Mouse (Mus musculus): ENCODE data around the gene Fbxw21.
"Not testable (repeated sequence)": the region's sequence is repeated elsewhere in the genome, so short reads cannot be mapped to it uniquely, and the experiment has no call there.

Fbxw21 gene

DNA sequence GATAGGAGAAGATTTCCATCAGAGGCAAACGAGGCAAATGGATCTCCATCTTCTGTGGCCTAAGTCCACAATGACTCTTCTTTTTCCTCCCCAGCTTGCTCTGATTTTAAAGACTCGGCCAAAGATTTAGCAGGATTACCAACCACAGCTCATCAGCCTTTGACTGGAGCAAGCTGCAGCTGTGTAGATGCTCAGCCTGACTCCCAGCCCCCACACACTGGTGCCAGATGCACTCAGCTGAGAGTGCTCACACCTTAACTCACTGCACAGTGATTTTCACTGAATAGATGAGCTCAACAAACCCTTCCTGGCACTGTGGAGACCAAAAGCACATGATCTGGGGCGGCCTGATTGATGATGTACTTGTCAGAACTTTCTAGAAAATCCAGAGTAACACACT is at the start of gene Fbxw21:
Fbxw21 (minus strand) TSS at position 101 of the 400 bp plus-strand sequence.
- no peak for DNase-seq (ENCODE audit: low spot score in 2 of 2)

DNA sequence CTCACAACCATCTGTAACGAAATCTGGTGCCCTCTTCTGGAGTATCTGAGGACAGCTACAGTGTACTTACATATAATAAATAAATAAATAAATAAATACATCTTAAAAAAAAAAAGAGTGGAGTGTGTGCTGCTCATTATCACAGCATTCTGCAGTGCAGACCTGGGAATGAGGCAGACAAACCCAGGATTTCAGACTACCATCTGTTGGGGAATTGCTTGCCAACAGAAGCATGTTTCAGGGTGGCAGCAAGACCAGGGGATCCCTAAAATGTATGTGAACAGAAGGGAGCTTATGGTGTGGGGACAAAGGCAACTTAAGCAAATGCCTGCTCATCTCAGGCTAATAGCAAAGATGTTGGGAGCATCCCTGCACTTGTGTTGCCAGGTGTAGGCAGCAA is 39.5 kb upstream of the Fbxw21 start:
- not testable (repeated sequence) for DNase-seq (ENCODE audit: low spot score in 2 of 2)

- DNase-seq (ENCODE audit: low spot score in 2 of 2): no peak
These were observed 38.5 kb upstream of the Fbxw21 start for GRCm38 (mm10) chr9:109200349-109200748.

GRCm38 (mm10) chr9:109199353-109199752 is 37.5 kb upstream of the Fbxw21 start:
- no peak for DNase-seq (ENCODE audit: low spot score in 2 of 2)

DNA sequence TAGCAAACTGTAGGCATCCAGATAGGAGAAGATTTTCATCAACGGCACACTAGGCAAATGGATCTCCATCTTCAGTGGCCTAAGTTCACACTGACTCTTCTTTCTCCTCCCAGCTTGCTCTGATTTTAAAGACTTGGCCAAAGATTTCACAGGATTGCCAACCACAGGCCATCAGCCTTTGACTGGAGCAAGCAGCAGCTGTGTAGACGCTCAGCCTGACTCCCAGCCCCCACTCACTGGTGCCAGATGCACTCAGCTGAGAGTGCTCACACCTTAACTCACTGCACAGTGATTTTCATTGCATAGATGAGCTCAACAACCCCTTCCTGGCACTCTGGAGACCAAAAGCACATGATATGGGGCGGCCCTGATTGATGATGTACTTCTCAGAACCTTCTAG is 34.0 kb upstream of the Fbxw21 start, which contains the start of gene Fbxw13:
Fbxw13 (minus strand) TSS at position 101 of the 400 bp plus-strand sequence.
- not testable (repeated sequence) for DNase-seq (ENCODE audit: low spot score in 2 of 2)

DNA sequence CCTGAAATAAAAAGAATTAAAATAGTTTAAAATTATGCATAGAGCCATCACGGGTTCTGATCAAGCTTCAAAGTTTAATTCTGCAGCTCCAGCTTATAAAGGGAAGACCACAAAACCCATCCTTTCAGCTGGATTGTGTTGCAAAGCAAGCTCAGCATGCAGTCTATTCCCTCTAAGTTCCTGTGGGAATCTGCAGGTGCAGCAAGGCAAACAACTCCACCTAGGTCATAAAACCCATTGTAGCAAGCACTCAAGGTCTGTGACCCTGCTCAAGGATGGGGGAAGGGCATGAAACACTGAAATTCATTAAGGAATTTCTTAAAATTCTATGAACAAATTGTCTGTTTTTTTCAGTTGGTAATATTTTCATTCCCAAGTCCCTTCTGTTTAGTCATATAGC is 15.4 kb upstream of the Fbxw21 start:
- no peak for DNase-seq (ENCODE audit: low spot score in 2 of 2)

GRCm38 (mm10) chr9:109176301-109176700 is 14.5 kb upstream of the Fbxw21 start:
- DNase-seq (ENCODE audit: low spot score in 2 of 2): no peak

- DNase-seq (ENCODE audit: low spot score in 2 of 2): no peak
These were observed 5.5 kb upstream of the Fbxw21 start for GRCm38 (mm10) chr9:109167316-109167715.

- not testable (repeated sequence) for DNase-seq (ENCODE audit: low spot score in 2 of 2)
These were observed 21.4 kb downstream of the Fbxw21 start for GRCm38 (mm10) chr9:109140414-109140813.

- no peak for DNase-seq (ENCODE audit: low spot score in 2 of 2)
These were observed 31.8 kb downstream of the Fbxw21 start for GRCm38 (mm10) chr9:109130076-109130475.

DNA sequence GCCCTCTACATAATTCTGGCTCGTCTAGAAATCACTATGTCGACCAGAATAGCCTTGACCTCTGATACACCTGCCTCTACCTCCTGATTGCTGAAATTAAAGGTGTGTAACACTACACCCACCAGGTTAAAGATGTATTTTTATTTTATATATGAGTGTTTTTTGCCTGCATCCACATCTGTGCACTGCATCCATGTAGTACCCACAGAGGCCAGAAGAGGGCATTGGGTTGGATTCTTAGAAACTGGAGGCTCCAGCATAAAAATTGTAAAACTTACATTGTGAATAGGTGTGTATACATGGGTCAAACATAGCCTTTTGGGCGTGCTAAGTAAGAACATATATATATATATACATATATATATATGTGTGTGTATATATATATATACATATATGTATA is 33.6 kb downstream of the Fbxw21 start:
- no peak for DNase-seq (ENCODE audit: low spot score in 2 of 2)

DNA sequence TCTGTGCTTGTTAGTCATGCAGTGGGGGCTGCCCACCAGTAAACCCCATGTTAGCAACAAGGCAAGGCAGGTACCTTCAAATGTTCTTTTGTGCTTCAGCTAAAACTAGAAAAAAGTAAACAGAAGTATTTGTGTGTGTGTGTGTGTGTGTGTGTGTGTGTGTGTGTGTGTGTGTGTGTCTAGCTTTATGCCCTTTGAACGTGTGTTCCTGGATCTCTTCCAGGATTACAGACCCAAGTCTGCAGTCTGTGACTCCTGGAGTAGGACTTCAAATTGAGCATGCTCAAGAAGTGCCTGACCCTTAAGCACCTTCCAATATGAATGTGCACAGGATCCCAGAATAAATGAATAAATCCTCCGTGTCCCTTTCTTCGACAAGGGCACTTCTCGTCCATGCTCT is 34.8 kb downstream of the Fbxw21 start:
- DNase-seq (ENCODE audit: low spot score in 2 of 2): no peak

DNA sequence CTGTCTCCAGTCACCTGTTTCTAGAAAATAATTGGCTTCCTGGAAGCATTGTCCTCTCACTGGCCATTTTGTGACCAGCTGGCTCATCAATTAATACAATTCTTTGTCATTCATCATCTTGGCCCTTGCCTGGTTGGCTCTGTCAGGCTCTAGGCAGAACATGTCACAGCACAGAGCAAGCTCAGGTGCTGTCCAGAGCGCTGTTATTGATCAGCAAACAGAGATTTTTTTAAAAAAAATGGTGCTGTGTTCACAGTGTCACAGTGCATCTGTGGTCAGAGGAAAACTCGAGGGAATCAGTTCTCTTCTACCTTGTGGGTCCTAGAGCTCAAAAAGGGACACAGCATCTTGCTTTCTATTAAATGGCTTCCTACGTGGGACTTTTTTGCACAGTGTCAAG is 36.4 kb downstream of the Fbxw21 start:
- DNase-seq (ENCODE audit: low spot score in 2 of 2): no peak

DNA sequence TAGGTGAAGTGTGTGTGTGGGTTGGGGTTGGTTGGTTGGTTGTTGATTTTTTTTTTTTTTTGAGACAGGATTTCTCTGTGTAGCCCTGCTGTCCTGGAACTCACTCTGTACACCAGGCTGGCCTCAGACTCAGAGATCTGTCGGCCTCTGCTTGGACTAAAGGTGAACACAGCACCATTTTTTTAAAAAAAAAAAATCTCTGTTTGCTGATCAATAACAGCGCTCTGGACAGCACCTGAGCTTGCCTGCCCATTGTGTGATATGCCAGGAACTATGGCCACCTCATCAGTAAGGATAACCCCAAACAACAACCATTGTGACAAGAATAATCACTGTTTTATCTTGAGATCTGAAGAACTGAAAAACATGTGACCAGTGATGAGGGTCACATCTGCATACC is 36.8 kb downstream of the Fbxw21 start:
- DNase-seq (ENCODE audit: low spot score in 2 of 2): no peak

DNA sequence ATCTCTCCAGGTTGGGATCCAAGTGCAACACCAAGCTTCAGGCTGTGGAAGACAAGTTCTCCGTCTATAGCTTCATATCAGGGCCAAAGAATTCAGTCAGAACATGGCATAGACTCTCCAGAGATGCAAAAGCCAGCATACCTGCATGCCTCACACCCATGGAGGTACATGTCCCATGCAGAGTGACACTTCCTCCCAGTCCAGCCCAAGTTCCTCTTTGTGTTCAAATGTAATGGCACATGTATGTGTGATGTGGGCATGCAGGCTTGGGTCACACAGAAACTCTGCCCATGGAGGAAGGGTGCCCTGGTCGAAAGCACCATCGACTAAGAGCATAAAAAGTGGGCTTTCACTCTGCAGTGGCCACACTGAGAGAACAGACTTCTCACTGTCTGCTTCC is 37.7 kb downstream of the Fbxw21 start:
- DNase-seq (ENCODE audit: low spot score in 2 of 2): no peak

GRCm38 (mm10) chr9:109123266-109123665 is 38.6 kb downstream of the Fbxw21 start:
- no peak for DNase-seq (ENCODE audit: low spot score in 2 of 2)

GRCm38 (mm10) chr9:109122553-109123085 is 39.2 kb downstream of the Fbxw21 start:
- DNase-seq (ENCODE audit: low spot score in 2 of 2): no peak

DNA sequence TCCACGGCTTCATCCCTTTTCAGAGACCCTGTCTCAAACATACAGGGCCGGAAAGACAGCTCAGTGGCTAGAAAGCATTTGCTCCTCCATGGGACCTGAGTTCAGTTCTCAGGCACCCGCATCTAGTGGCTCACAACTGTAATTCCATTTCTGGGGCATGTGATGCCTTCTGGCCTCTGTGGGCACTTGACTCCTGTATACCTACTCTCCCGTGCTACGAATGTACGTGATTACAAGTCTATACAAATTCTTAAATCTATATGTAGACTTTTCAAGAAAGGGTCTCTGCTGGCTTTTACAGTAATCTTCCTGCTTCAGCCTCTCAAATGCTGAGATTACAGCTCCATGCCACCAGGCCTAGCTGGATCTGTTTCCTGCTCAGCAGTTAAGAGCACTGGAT is 40.9 kb downstream of the Fbxw21 start:
- DNase-seq (ENCODE audit: low spot score in 2 of 2): no peak

- no peak for DNase-seq (ENCODE audit: low spot score in 2 of 2)
These were observed 42.3 kb downstream of the Fbxw21 start for GRCm38 (mm10) chr9:109119571-109119970.

DNA sequence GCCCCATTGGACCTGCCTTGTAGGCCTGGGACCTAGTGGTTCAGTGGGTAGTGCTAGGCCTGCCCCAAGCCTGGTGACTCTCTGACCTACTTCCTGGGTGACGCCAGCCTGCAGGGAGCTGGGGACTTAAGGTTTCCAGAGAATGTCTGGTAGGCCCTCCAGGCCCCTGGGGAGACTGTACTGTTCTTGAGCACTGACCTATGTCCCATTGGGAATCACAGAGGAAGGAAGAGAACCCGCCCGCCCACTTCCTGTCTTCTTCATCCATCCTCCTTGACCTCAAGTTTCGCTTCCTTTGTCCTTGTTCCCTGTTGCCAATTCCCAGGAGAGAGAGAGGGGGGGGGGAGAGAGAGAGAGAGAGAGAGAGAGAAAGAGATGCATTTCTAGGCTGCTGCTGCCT is 43.7 kb downstream of the Fbxw21 start:
- DNase-seq (ENCODE audit: low spot score in 2 of 2): no peak

- DNase-seq (ENCODE audit: low spot score in 2 of 2): no peak
These were observed 45.6 kb downstream of the Fbxw21 start for GRCm38 (mm10) chr9:109116205-109116604.

DNA sequence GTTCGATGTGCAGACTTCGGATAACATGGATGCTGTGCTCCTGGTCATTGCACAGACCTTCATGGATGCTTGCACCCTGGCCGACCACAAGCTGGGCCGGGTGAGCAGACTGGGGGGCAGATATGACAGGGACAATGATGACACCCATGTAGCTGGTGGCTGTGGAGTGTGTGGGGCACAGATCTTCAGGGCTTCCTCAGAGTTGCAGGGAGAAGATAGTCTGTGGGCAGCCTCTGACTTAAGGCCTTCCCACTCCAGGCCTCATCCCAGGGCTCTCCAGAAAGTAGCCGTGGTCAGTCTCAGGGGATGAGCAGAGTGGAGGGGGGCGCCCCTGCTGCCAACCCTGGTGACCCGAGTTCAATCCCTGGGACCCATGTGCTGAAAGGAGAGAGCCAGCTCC is 47.0 kb downstream of the Fbxw21 start:
- no peak for DNase-seq (ENCODE audit: low spot score in 2 of 2)

DNA sequence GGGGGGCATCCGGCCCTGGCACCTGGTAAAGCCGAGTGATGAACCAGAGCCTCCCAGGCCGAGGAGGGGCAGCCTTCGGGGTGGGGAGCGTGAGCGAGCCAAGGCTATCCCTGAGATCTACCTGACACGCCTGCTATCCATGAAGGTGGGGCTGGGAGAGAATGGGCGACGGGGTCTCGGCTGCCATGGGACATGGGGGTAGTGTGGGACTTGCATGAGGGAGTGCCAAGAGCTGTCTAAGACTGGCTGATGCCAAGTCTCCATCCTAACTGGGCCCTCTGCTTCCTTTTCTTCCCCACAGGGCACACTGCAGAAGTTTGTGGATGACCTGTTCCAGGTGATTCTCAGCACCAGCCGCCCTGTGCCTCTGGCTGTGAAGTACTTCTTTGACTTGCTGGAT is 47.6 kb downstream of the Fbxw21 start:
- DNase-seq (ENCODE audit: low spot score in 2 of 2): no peak

DNA sequence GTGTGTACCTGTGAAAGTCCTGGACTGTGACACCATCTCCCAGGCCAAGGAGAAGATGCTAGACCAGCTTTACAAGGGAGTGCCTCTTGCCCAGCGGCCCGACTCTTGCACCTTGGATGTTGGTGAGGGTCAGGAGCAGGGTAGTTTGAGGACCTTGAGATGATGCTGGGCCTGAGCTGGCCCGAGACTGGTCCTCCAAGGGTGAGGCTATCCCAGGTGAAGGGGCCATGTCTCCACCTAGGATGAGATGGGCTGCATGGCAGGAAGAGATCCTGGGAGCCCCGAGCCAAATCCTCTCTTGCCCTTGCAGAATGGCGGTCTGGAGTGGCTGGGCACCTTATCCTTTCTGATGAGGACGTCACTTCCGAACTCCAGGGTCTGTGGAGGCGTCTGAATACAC is 48.5 kb downstream of the Fbxw21 start:
- no peak for DNase-seq (ENCODE audit: low spot score in 2 of 2)
